Mouse (Mus musculus): ENCODE data around the gene Fam193a.
A peak's percentile ranks its signal among the peaks of the same experiment; 100 is the strongest.

The Fam193a gene

GRCm38 (mm10) chr5:34461294-34461693 is 91.6 kb downstream of the Fam193a start:
- DNase-seq (ENCODE audit: low read depth, low spot score) = no peak

GRCm38 (mm10) chr5:34461841-34462240 is 92.1 kb downstream of the Fam193a start:
- DNase-seq (ENCODE audit: low read depth, low spot score) = no peak

GRCm38 (mm10) chr5:34466079-34466478 is 96.3 kb downstream of the Fam193a start:
- DNase-seq (ENCODE audit: low read depth, low spot score) = no peak

- no peak for DNase-seq (ENCODE audit: low read depth, low spot score)
Observed at GRCm38 (mm10) chr5:34466648-34467047, 96.9 kb downstream of the Fam193a start.

GRCm38 (mm10) chr5:34468039-34468775 is 98.5 kb downstream of the Fam193a start:
- DNase-seq (ENCODE audit: low read depth, low spot score) = no peak

- DNase-seq (ENCODE audit: low read depth, low spot score) = no peak
Observed at GRCm38 (mm10) chr5:34480926-34481325, 111.2 kb downstream of the Fam193a start.

- no peak for DNase-seq (ENCODE audit: low read depth, low spot score)
Observed at GRCm38 (mm10) chr5:34485731-34486130, 116.0 kb downstream of the Fam193a start.

- peak; percentile 39 for DNase-seq (ENCODE audit: low read depth, low spot score)
Observed at GRCm38 (mm10) chr5:34487320-34488090, 117.8 kb downstream of the Fam193a start.

GRCm38 (mm10) chr5:34488741-34489417 is 119.1 kb downstream of the Fam193a start:
- no peak for DNase-seq (ENCODE audit: low read depth, low spot score)

- no peak for DNase-seq (ENCODE audit: low read depth, low spot score)
Observed at GRCm38 (mm10) chr5:34489418-34489787, 119.7 kb downstream of the Fam193a start.

- no peak for DNase-seq (ENCODE audit: low read depth, low spot score)
Observed at GRCm38 (mm10) chr5:34496745-34497144, 127.0 kb downstream of the Fam193a start.

- DNase-seq (ENCODE audit: low read depth, low spot score) = no peak
Observed at GRCm38 (mm10) chr5:34500886-34501285, 131.2 kb downstream of the Fam193a start.

- DNase-seq (ENCODE audit: low read depth, low spot score) = no peak
Observed at GRCm38 (mm10) chr5:34501588-34501987, 131.9 kb downstream of the Fam193a start.

- no peak for DNase-seq (ENCODE audit: low read depth, low spot score)
Observed at GRCm38 (mm10) chr5:34502411-34502810, 132.7 kb downstream of the Fam193a start.

GRCm38 (mm10) chr5:34502821-34503220 is 133.1 kb downstream of the Fam193a start:
- no peak for DNase-seq (ENCODE audit: low read depth, low spot score)

GRCm38 (mm10) chr5:34512486-34512885 is 142.8 kb downstream of the Fam193a start:
- no peak for DNase-seq (ENCODE audit: low read depth, low spot score)

GRCm38 (mm10) chr5:34513466-34514217 is 143.9 kb downstream of the Fam193a start, which contains the start of gene Tnip2:
Gene Tnip2, minus strand, starts transcription at chr5:34513991.
- DNase-seq (ENCODE audit: low read depth, low spot score) = peak; percentile 88

GRCm38 (mm10) chr5:34514218-34514566 is 144.5 kb downstream of the Fam193a start:
- no peak for DNase-seq (ENCODE audit: low read depth, low spot score)

- no peak for DNase-seq (ENCODE audit: low read depth, low spot score)
Observed at GRCm38 (mm10) chr5:34515096-34515495, 145.4 kb downstream of the Fam193a start.

- DNase-seq (ENCODE audit: low read depth, low spot score) = no peak
Observed at GRCm38 (mm10) chr5:34517913-34518312, 148.2 kb downstream of the Fam193a start.

GRCm38 (mm10) chr5:34519389-34519910 is 149.7 kb downstream of the Fam193a start:
- DNase-seq (ENCODE audit: low read depth, low spot score) = no peak
